In the genomic region with DNA sequence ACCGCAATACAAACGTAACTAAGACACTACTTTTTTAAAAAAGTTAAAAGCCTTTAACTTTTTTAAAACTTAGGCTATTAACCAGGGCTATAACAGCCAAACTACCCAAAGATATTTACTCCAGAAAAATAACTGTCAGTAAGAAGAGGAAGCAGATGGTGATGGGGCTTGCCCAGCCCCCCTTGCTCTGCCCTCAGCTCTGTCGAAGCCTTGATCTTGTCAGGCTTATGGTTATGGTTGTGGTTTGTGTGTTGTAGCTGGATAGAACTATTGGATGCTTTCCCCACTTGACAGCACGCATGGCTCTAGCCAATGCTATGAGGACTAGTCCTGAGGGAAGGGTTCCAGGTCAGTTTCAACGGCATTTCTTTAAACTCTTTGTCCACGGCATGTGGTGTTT, we compare ENCODE assay signal across 25 mouse cellular contexts. TPM values are rescaled to one million over a fixed set of nuclear protein-coding genes. Genes with fewer than 3 reads are reported as not detected.
"Had no signal": no experiment of that assay in that cellular context is flagged by ENCODE, and none has a peak within 500 bp of the region (broad histone marks: within the 10 kb centered on the region; RNA-seq: fewer than 3 reads in every experiment).

No protein-coding gene starts in this region.

- DNase-seq: cerebellum, adult 9-11 months; cerebellum, postnatal 10 days; cerebellum, postnatal 14 days; cerebellum, postnatal 25 days; cerebellum, postnatal 36 days; embryo, embryonic 11 days; forebrain, postnatal 0 days; gastrocnemius, adult 2 months; gastrocnemius, postnatal 10 days; gastrocnemius, postnatal 14 days; gastrocnemius, postnatal 25 days; gastrocnemius, postnatal 36 days; heart, adult 2 months had no signal

- H3K27me3 ChIP-seq: forebrain, embryonic 15.5 days had no signal

- H3K9me3 ChIP-seq: embryonic facial prominence, embryonic 10.5 days; embryonic facial prominence, embryonic 12.5 days; embryonic facial prominence, embryonic 15.5 days; forebrain, embryonic 10.5 days; forebrain, embryonic 12.5 days; forebrain, embryonic 13.5 days; forebrain, embryonic 15.5 days; heart, embryonic 10.5 days had no signal

- H3K36me3 ChIP-seq: embryonic facial prominence, embryonic 12.5 days; forebrain, embryonic 10.5 days; forebrain, embryonic 12.5 days; forebrain, embryonic 15.5 days; heart, embryonic 10.5 days had no signal

- H3K4me1 ChIP-seq: embryonic facial prominence, embryonic 12.5 days had no signal

- H3K4me3 ChIP-seq: embryonic facial prominence, embryonic 10.5 days; embryonic facial prominence, embryonic 12.5 days; embryonic facial prominence, embryonic 13.5 days; embryonic facial prominence, embryonic 15.5 days; erythroblast, embryonic 14.5 days; forebrain, embryonic 10.5 days; forebrain, embryonic 12.5 days; forebrain, embryonic 13.5 days; forebrain, embryonic 15.5 days; gastrocnemius, adult 2 months; heart, adult 2 months; heart, embryonic 10.5 days had no signal

- H3K27ac ChIP-seq: embryonic facial prominence, embryonic 10.5 days; embryonic facial prominence, embryonic 12.5 days; embryonic facial prominence, embryonic 13.5 days; embryonic facial prominence, embryonic 15.5 days; forebrain, embryonic 10.5 days; forebrain, embryonic 12.5 days; forebrain, embryonic 13.5 days; forebrain, embryonic 15.5 days; gastrocnemius, adult 2 months; heart, adult 2 months; heart, embryonic 10.5 days had no signal

- H3K9ac ChIP-seq: embryonic facial prominence, embryonic 12.5 days; embryonic facial prominence, embryonic 13.5 days; embryonic facial prominence, embryonic 15.5 days; forebrain, embryonic 12.5 days; forebrain, embryonic 13.5 days; forebrain, embryonic 15.5 days; forebrain, postnatal 0 days had no signal

RNA-seq across cellular contexts. Expression of gene Fbln7, which starts 3.8 kb away (rescaled TPM):
- total RNA-seq: common myeloid progenitor, adult 5-6 weeks; granulocyte monocyte progenitor cell, adult 5-6 weeks had no signal
- polyA plus RNA-seq: erythroblast, embryonic 14.5 days had no signal
